In genomic region chr1:60428932-60429331, GRCm38 (mm10) we compare ENCODE assay signal across 10 mouse cellular contexts. TPM values are rescaled to one million over a fixed set of nuclear protein-coding genes. Genes with fewer than 3 reads are reported as not detected.
DNase-seq lines count a peak whose midpoint lies in the region; ATAC-seq and TF ChIP-seq lines count a peak whose summit lies in the region.
"Had no signal": no experiment of that assay in that cellular context is flagged by ENCODE, and none has a peak within 500 bp of the region (broad histone marks: within the 10 kb centered on the region; RNA-seq: fewer than 3 reads in every experiment).

No protein-coding gene starts in this region.

- peak; percentile 16 for DNase-seq in CH12.LX (ENCODE audit: extremely low read depth)
- DNase-seq in cerebellum, adult 11 months = peak; percentile 27
- peak; percentile 17 for DNase-seq in liver, postnatal 0 days
- peak; percentile 63 for DNase-seq in thymus, adult 2 months
- no peak for DNase-seq in left cerebral cortex, adult 18-20 months (ENCODE audit: low spot score in 2 of 2)
- no peak for DNase-seq in left cerebral cortex, adult 11 months (ENCODE audit: low spot score)

- ATAC-seq in intestine, postnatal 0 days = no peak
- ATAC-seq in intestine, embryonic 16.5 days = no peak
- no peak for ATAC-seq in liver, postnatal 0 days

- no peak overlapping the region for H3K9ac ChIP-seq in intestine, postnatal 0 days (ENCODE audit: low read depth, low read length)
- H3K9ac ChIP-seq in intestine, embryonic 16.5 days (ENCODE audit: low read depth, low read length) = no peak overlapping the region
- H3K9ac ChIP-seq in CH12.LX (ENCODE audit: insufficient read depth, low read depth) = no peak overlapping the region
- H3K9ac ChIP-seq in liver, postnatal 0 days (replicated peaks) = no peak overlapping the region
- H3K9ac ChIP-seq: embryonic facial prominence, embryonic 15.5 days; liver, embryonic 15.5 days had no signal

- no peak overlapping the region for H3K27ac ChIP-seq in intestine, postnatal 0 days (ENCODE audit: low read depth, low read length)
- no peak overlapping the region for H3K27ac ChIP-seq in intestine, embryonic 16.5 days (ENCODE audit: low read length)
- H3K27ac ChIP-seq in CH12.LX (ENCODE audit: insufficient read depth, low read depth) = no peak overlapping the region
- H3K27ac ChIP-seq in liver, postnatal 0 days (ENCODE audit: low read depth) = no peak overlapping the region
- no peak overlapping the region for H3K27ac ChIP-seq in thymus, adult 2 months (ENCODE audit: control insufficient read depth, insufficient read depth, low read length)
- H3K27ac ChIP-seq: embryonic facial prominence, embryonic 15.5 days; liver, embryonic 15.5 days had no signal

- H3K36me3 ChIP-seq in intestine, postnatal 0 days (ENCODE audit: control insufficient read depth, insufficient read depth) = no peaks in the 10 kb centered on the region
- no peaks in the 10 kb centered on the region for H3K36me3 ChIP-seq in intestine, embryonic 16.5 days (ENCODE audit: control insufficient read depth, insufficient read depth, low read length)
- H3K36me3 ChIP-seq in CH12.LX (replicated peaks in 1 of 2; ENCODE audit: control insufficient read depth in 1 of 2, insufficient read depth in 1 of 2, low read length in 1 of 2) = no peaks in the 10 kb centered on the region
- no peaks in the 10 kb centered on the region for H3K36me3 ChIP-seq in liver, postnatal 0 days (replicated peaks; ENCODE audit: insufficient read depth, low read length)
- H3K36me3 ChIP-seq in thymus, adult 2 months (ENCODE audit: control insufficient read depth, insufficient read depth, low read length) = no peaks in the 10 kb centered on the region
- H3K36me3 ChIP-seq: embryonic facial prominence, embryonic 15.5 days; liver, embryonic 15.5 days had no signal

- WGBS in intestine, postnatal 0 days = 73% methylated on average over 2 of the region's 2 CpGs
- 73% methylated on average over 2 of the region's 2 CpGs for WGBS in intestine, embryonic 16.5 days
- WGBS in liver, postnatal 0 days (ENCODE audit: insufficient replicate concordance) = 70% methylated on average over 2 of the region's 2 CpGs
- 68% methylated on average over 2 of the region's 2 CpGs for WGBS in thymus, adult 2 months

- H3K9me3 ChIP-seq in intestine, postnatal 0 days (ENCODE audit: control insufficient read depth) = no peaks in the 10 kb centered on the region
- no peaks in the 10 kb centered on the region for H3K9me3 ChIP-seq in intestine, embryonic 16.5 days (ENCODE audit: control insufficient read depth, low read length)
- no peaks in the 10 kb centered on the region for H3K9me3 ChIP-seq in CH12.LX (replicated peaks; ENCODE audit: low read length)
- no peaks in the 10 kb centered on the region for H3K9me3 ChIP-seq in liver, postnatal 0 days (ENCODE audit: low read length)
- H3K9me3 ChIP-seq: embryonic facial prominence, embryonic 15.5 days; liver, embryonic 15.5 days had no signal

- in situ Hi-C loops in CH12.LX (cut with MboI; ENCODE audit: low pct_ligation_motif_present, low pct_unique_long_range_greater_than_20kb, low sequenced_read_pairs) = no loop called here

- peak; percentile 81 for TF ChIP-seq CTCF in intestine, postnatal 0 days (IDR thresholded peaks at IDR 0.05; ENCODE audit: low read depth)
- peak; percentile 53 to 68 for TF ChIP-seq CTCF in CH12.LX (conservative IDR thresholded peaks at IDR 0.05 in 1 of 2, IDR thresholded peaks at IDR 0.05 in 1 of 2; ENCODE audit: low read depth in 2 of 2, low read length in 2 of 2)
- peak; percentile 81 for TF ChIP-seq CTCF in liver, postnatal 0 days (IDR thresholded peaks at IDR 0.05; ENCODE audit: low read depth)
- TF ChIP-seq CTCF in thymus, adult 2 months (IDR thresholded peaks at IDR 0.05; ENCODE audit: borderline replicate concordance, control insufficient read depth, extremely low read depth, insufficient read depth, low read length, poor library complexity) = peak; percentile 62; the same call in 1 of the 2 replicates

- H3K4me1 ChIP-seq in intestine, postnatal 0 days (replicated peaks; ENCODE audit: control insufficient read depth, insufficient read depth, low read length) = no peaks in the 10 kb centered on the region
- H3K4me1 ChIP-seq in intestine, embryonic 16.5 days (ENCODE audit: control insufficient read depth, insufficient read depth, low read length) = no peaks in the 10 kb centered on the region
- H3K4me1 ChIP-seq in CH12.LX (ENCODE audit: control insufficient read depth in 1 of 2, insufficient read depth in 2 of 2) = 0 out of 4 replicates have a peak, but pooled peaks cover 0 to 3% of the 10 kb centered on the region in 2 experiments
- H3K4me1 ChIP-seq in liver, postnatal 0 days (ENCODE audit: insufficient read depth) = no peaks in the 10 kb centered on the region
- H3K4me1 ChIP-seq in thymus, adult 2 months (replicated peaks; ENCODE audit: control insufficient read depth, insufficient read depth, low read length) = no peaks in the 10 kb centered on the region
- H3K4me1 ChIP-seq: embryonic facial prominence, embryonic 15.5 days; liver, embryonic 15.5 days had no signal

- TF ChIP-seq EP300 in CH12.LX (IDR thresholded peaks at IDR 0.05; ENCODE audit: low read length) = no peak
- TF ChIP-seq EP300 in liver, postnatal 0 days (IDR thresholded peaks at IDR 0.05; ENCODE audit: low read depth) = no peak

- peak; percentile 64 for TF ChIP-seq RAD21 in CH12.LX (IDR thresholded peaks at IDR 0.05; ENCODE audit: low read depth, low read length)

- dilution Hi-C loops in CH12.LX (cut with MboI; ENCODE audit: extremely low pct_ligation_motif_present, extremely low pct_unique_long_range_greater_than_20kb, low sequenced_read_pairs) = no loop called here

- H3K79me2 ChIP-seq in CH12.LX (replicated peaks; ENCODE audit: control insufficient read depth, extremely low read depth, insufficient read depth, poor library complexity, severe bottlenecking) = no peaks in the 10 kb centered on the region

- TF ChIP-seq POLR2A in CH12.LX (IDR thresholded peaks at IDR 0.05; ENCODE audit: low read depth, low read length) = no peak
- no peak for TF ChIP-seq POLR2A in thymus, adult 2 months (IDR thresholded peaks at IDR 0.05; ENCODE audit: control insufficient read depth, extremely low read depth, insufficient read depth, low read length, poor library complexity)

- H3K4me2 ChIP-seq in intestine, postnatal 0 days (replicated peaks; ENCODE audit: low read depth) = no peak overlapping the region
- H3K4me2 ChIP-seq in intestine, embryonic 16.5 days (ENCODE audit: low read depth, low read length) = no peak overlapping the region
- H3K4me2 ChIP-seq in CH12.LX (ENCODE audit: insufficient read depth, low read depth, poor library complexity, severe bottlenecking) = no peak overlapping the region
- H3K4me2 ChIP-seq in liver, postnatal 0 days (ENCODE audit: low read depth, low read length) = no peak overlapping the region
- H3K4me2 ChIP-seq: embryonic facial prominence, embryonic 15.5 days; liver, embryonic 15.5 days had no signal

- H3K4me3 ChIP-seq in intestine, postnatal 0 days (ENCODE audit: low read depth, low read length) = no peak overlapping the region
- no peak overlapping the region for H3K4me3 ChIP-seq in intestine, embryonic 16.5 days (ENCODE audit: low read length)
- H3K4me3 ChIP-seq in CH12.LX (replicated peaks in 1 of 3; ENCODE audit: low read depth in 2 of 3, low read length in 2 of 3, poor library complexity in 1 of 3) = no peak overlapping the region
- no peak overlapping the region for H3K4me3 ChIP-seq in liver, postnatal 0 days (ENCODE audit: low read depth, low read length)
- no peak overlapping the region for H3K4me3 ChIP-seq in thymus, adult 2 months (ENCODE audit: control insufficient read depth, insufficient read depth, low read length)
- H3K4me3 ChIP-seq: embryonic facial prominence, embryonic 15.5 days; liver, embryonic 15.5 days had no signal

- H3K27me3 ChIP-seq in intestine, postnatal 0 days (replicated peaks; ENCODE audit: control insufficient read depth, insufficient read depth, low read length) = no peaks in the 10 kb centered on the region
- H3K27me3 ChIP-seq in intestine, embryonic 16.5 days (replicated peaks; ENCODE audit: control insufficient read depth, insufficient read depth, low read length) = no peaks in the 10 kb centered on the region
- no peaks in the 10 kb centered on the region for H3K27me3 ChIP-seq in CH12.LX (replicated peaks)
- no peaks in the 10 kb centered on the region for H3K27me3 ChIP-seq in liver, postnatal 0 days (ENCODE audit: insufficient read depth, low read length)
- no peaks in the 10 kb centered on the region for H3K27me3 ChIP-seq in thymus, adult 2 months (ENCODE audit: control insufficient read depth, insufficient read depth, low read length)
- H3K27me3 ChIP-seq: embryonic facial prominence, embryonic 15.5 days; liver, embryonic 15.5 days had no signal

TF ChIP-seq in CH12.LX, 34 proteins besides CTCF, POLR2A, EP300 and RAD21:
- no peak for TF ChIP-seq PAX5 (IDR thresholded peaks at IDR 0.05; ENCODE audit: low read length)
- TF ChIP-seq USF2 (conservative IDR thresholded peaks at IDR 0.05; ENCODE audit: low read depth, low read length) = no peak
- no peak for TF ChIP-seq CHD2 (IDR thresholded peaks at IDR 0.05; ENCODE audit: low read length)
- no peak for TF ChIP-seq IRF4 (IDR thresholded peaks at IDR 0.05; ENCODE audit: low read depth, low read length)
- peak; percentile 40 for TF ChIP-seq SMC3 (IDR thresholded peaks at IDR 0.05; ENCODE audit: low read depth, low read length)
- no peak for TF ChIP-seq POLR2AphosphoS2 (IDR thresholded peaks at IDR 0.05; ENCODE audit: low read depth, low read length)

RNA-seq across cellular contexts. Expression of gene Abi2, which starts 19.5 kb away (rescaled TPM):
- 8.7 TPM in 2 replicates for polyA plus RNA-seq in intestine, postnatal 0 days (2015; fragmentation: Nextera tagmentation; extraction: Ambion mirVana)
- 10.5 and 10.7 TPM in 2 replicates for polyA plus RNA-seq in intestine, embryonic 16.5 days (2015; fragmentation: Nextera tagmentation; extraction: Ambion mirVana)
- 11.2 and 14.0 TPM in 2 replicates for total RNA-seq in CH12.LX (2012; rRNA removed)
- 15.0 and 15.9 TPM in 2 replicates for total RNA-seq in CH12.LX (2014; rRNA removed)
- 7.5 and 8.7 TPM in 2 replicates for polyA plus RNA-seq in CH12.LX (2012; ENCODE audit: insufficient read length, low read depth)
- polyA plus RNA-seq in liver, postnatal 0 days (2015; fragmentation: Nextera tagmentation; extraction: Ambion mirVana) = 2.0 and 2.6 TPM in 2 replicates
- polyA plus RNA-seq in thymus, adult 2 months (2012; rRNA removed) = 4.5 and 6.0 TPM in 2 replicates
- total RNA-seq in left cerebral cortex, adult 18-20 months (2021) = 100 to 1,000 TPM; 380 to 385 TPM

Comparison
In these comparisons a context has a peak if more than half of its experiments do, and no peak if none do; other contexts are left out.
1. DNase-seq: peak in CH12.LX (single experiment), cerebellum, adult 11 months (single experiment), liver, postnatal 0 days (single experiment) and thymus, adult 2 months (single experiment); none in left cerebral cortex, adult 18-20 months (0 of 2) and left cerebral cortex, adult 11 months (single experiment).
2. Peak in every context shown above with its lines, with median percentiles within 50 percentile points of each other: CTCF ChIP-seq.